8 mouse cellular contexts compared by ENCODE assay signal in the genomic region with DNA sequence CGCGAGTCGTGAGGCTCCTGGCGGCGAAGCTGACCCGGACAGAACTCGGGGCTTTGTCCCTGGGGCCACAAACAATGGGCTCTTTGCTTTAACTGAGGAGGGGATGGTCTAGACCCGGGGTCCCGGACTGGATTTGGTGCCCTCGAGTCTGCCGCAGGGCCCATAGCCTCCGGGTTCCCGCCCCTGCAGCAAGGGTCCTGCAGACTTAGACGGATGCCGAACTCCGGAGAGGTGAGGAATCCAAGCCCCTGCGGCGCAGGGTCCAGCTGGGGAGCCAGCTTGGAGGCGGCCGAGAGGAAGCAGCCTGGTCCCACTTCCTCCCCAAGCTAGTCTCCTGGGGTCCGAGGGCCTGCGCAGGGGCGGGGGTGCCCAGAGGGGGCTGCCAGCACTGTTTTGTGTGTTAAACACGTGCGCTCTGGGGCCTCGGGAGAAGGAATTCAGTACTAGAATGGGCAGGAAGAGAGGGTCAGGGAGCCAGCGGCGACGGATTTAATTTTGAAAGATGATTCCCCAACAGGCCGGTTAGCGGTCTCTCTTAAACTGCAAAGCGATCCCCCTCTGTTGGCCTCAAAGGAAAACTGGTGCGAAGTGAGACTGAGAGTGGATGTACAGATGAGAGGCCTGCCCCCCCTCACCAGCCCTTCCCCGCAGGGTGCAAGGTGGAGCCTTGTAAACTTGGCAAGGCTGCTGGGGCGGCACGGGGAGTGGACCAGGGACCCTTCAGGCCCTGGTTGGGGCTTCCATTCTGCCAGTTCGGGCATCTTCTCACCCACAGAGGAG. TPM values are rescaled to one million over a fixed set of nuclear protein-coding genes. Genes with fewer than 3 reads are reported as not detected.
A peak's percentile ranks its signal among the peaks of the same experiment; 100 is the strongest.
DNase-seq lines count a peak whose midpoint lies in the region; ATAC-seq and TF ChIP-seq lines count a peak whose summit lies in the region.

No protein-coding gene starts in this region.

- H3K27me3 ChIP-seq in testis, adult 2 months (ENCODE audit: control insufficient read depth, insufficient read depth, low read length), result no peaks in the 10 kb centered on the region
- H3K27me3 ChIP-seq in hindbrain, embryonic 10.5 days (ENCODE audit: insufficient read depth, poor library complexity, severe bottlenecking), result peaks cover 55% of the 10 kb centered on the region
- H3K27me3 ChIP-seq in lung, postnatal 0 days (replicated peaks; ENCODE audit: insufficient read depth, low read length), result peaks cover 41% of the 10 kb centered on the region

- WGBS in hindbrain, embryonic 10.5 days, result 1% methylated on average over 37 of the region's 37 CpGs
- WGBS in lung, postnatal 0 days, result 2% methylated on average over 35 of the region's 37 CpGs

- no peak overlapping the region; the same call in 1 of the 2 replicates for H3K9ac ChIP-seq in lung, postnatal 0 days (replicated peaks; ENCODE audit: low read depth)

- peak overlapping the region; percentile 80 for H3K4me3 ChIP-seq in testis, adult 2 months (ENCODE audit: control insufficient read depth, low read depth, low read length)
- H3K4me3 ChIP-seq in hindbrain, embryonic 10.5 days, result peak overlapping the region; percentile 66
- peak overlapping the region; percentile 45 for H3K4me3 ChIP-seq in lung, postnatal 0 days (ENCODE audit: low read depth, low read length)

- no peak for DNase-seq in testis, postnatal 10 days (ENCODE audit: low spot score)
- peak; percentile 69 for DNase-seq in hindbrain, embryonic 10.5 days (ENCODE audit: low spot score)
- DNase-seq in lung, postnatal 0 days (ENCODE audit: low spot score), result peak; percentile 29
- no peak for DNase-seq in thymus, postnatal 4 days
- no peak for DNase-seq in B cell, adult 2 months
- DNase-seq in left cerebral cortex, adult 9 months (ENCODE audit: low spot score in 2 of 2), result no peak
- no peak for DNase-seq in layer of hippocampus, postnatal 36 days

- TF ChIP-seq EP300 in lung, postnatal 0 days (IDR thresholded peaks at IDR 0.05), result no peak

- ATAC-seq in lung, postnatal 0 days, result peak; percentile 22; the same call in 1 of the 2 replicates

- no peaks in the 10 kb centered on the region for H3K36me3 ChIP-seq in testis, adult 2 months (ENCODE audit: control insufficient read depth, insufficient read depth, low read length)
- no peaks in the 10 kb centered on the region for H3K36me3 ChIP-seq in hindbrain, embryonic 10.5 days
- no peaks in the 10 kb centered on the region for H3K36me3 ChIP-seq in lung, postnatal 0 days (ENCODE audit: insufficient read depth, low read length)

- no peak for TF ChIP-seq CTCF in testis, adult 2 months (IDR thresholded peaks at IDR 0.05; ENCODE audit: control insufficient read depth, insufficient read depth, insufficient replicate concordance, low read depth, low read length)
- no peak for TF ChIP-seq CTCF in lung, postnatal 0 days (IDR thresholded peaks at IDR 0.05)

- peaks cover 11% of the 10 kb centered on the region for H3K4me1 ChIP-seq in testis, adult 2 months (ENCODE audit: control insufficient read depth, insufficient read depth, low read length)
- peaks cover 70% of the 10 kb centered on the region for H3K4me1 ChIP-seq in hindbrain, embryonic 10.5 days (replicated peaks)
- 0 out of 2 replicates have a peak, but pooled peaks cover 4% of the 10 kb centered on the region for H3K4me1 ChIP-seq in lung, postnatal 0 days (ENCODE audit: insufficient read depth, low read depth, low read length)

- TF ChIP-seq POLR2A in testis, adult 2 months (IDR thresholded peaks at IDR 0.05; ENCODE audit: control insufficient read depth, low read depth, low read length), result no peak

- H3K4me2 ChIP-seq in lung, postnatal 0 days (replicated peaks; ENCODE audit: low read depth, low read length), result peak overlapping the region; percentile 78

- no peaks in the 10 kb centered on the region for H3K9me3 ChIP-seq in hindbrain, embryonic 10.5 days
- H3K9me3 ChIP-seq in lung, postnatal 0 days (ENCODE audit: low read length), result no peaks in the 10 kb centered on the region

- H3K27ac ChIP-seq in testis, adult 2 months (ENCODE audit: control insufficient read depth, insufficient read depth, low read depth, low read length), result no peak overlapping the region
- peak overlapping the region; percentile 84 for H3K27ac ChIP-seq in hindbrain, embryonic 10.5 days
- H3K27ac ChIP-seq in lung, postnatal 0 days (ENCODE audit: low read length), result 0 out of 2 replicates have a peak overlapping the region, but pooled peaks have one; percentile 26

RNA-seq across cellular contexts. Expression of a gene that starts 0.8 kb away (rescaled TPM):
- 1.0 and 1.4 TPM in 2 replicates for polyA plus RNA-seq in testis, adult 2 months (2012; rRNA removed)
- 28.2 and 29.2 TPM in 2 replicates for polyA plus RNA-seq in hindbrain, embryonic 10.5 days (2016; fragmentation: Nextera tagmentation; extraction: Ambion mirVana)
- polyA plus RNA-seq in lung, postnatal 0 days (2015; fragmentation: Nextera tagmentation; extraction: Ambion mirVana), result 24.1 and 25.5 TPM in 2 replicates
- total RNA-seq in layer of hippocampus, postnatal 36 days (2021), result 1 to 10 TPM; 5.1 to 5.2 TPM

RNA-seq across cellular contexts. Expression of a gene that starts 10.9 kb away (rescaled TPM):
- 212 and 246 TPM in 2 replicates for polyA plus RNA-seq in testis, adult 2 months (2012; rRNA removed)
- 122 and 150 TPM in 2 replicates for polyA plus RNA-seq in hindbrain, embryonic 10.5 days (2016; fragmentation: Nextera tagmentation; extraction: Ambion mirVana)
- polyA plus RNA-seq in lung, postnatal 0 days (2015; fragmentation: Nextera tagmentation; extraction: Ambion mirVana), result 249 and 268 TPM in 2 replicates
- total RNA-seq in layer of hippocampus, postnatal 36 days (2021), result 100 to 1,000 TPM; 161 to 177 TPM

RNA-seq across cellular contexts. Expression of a gene that starts 29.2 kb away (rescaled TPM):
- 20.8 and 21.2 TPM in 2 replicates for polyA plus RNA-seq in testis, adult 2 months (2012; rRNA removed)
- 44.3 and 52.6 TPM in 2 replicates for polyA plus RNA-seq in hindbrain, embryonic 10.5 days (2016; fragmentation: Nextera tagmentation; extraction: Ambion mirVana)
- polyA plus RNA-seq in lung, postnatal 0 days (2015; fragmentation: Nextera tagmentation; extraction: Ambion mirVana), result 19.8 and 21.6 TPM in 2 replicates
- 10 to 100 TPM; 33.8 to 36.0 TPM for total RNA-seq in layer of hippocampus, postnatal 36 days (2021)

RNA-seq across cellular contexts. Expression of a gene that starts 31.3 kb away (rescaled TPM):
- 0.17 and 0.48 TPM in 2 replicates for polyA plus RNA-seq in testis, adult 2 months (2012; rRNA removed)
- 1.8 and 2.7 TPM in 2 replicates for polyA plus RNA-seq in hindbrain, embryonic 10.5 days (2016; fragmentation: Nextera tagmentation; extraction: Ambion mirVana)
- polyA plus RNA-seq in lung, postnatal 0 days (2015; fragmentation: Nextera tagmentation; extraction: Ambion mirVana), result 1.8 and 2.6 TPM in 2 replicates
- total RNA-seq in layer of hippocampus, postnatal 36 days (2021), result 1 to 10 TPM; 1.6 to 3.1 TPM

Comparison
In these comparisons a context has a peak if more than half of its experiments do, and no peak if none do; other contexts are left out.
1. DNase-seq: peak in hindbrain, embryonic 10.5 days (single experiment) and lung, postnatal 0 days (single experiment); none in testis, postnatal 10 days (single experiment), thymus, postnatal 4 days (single experiment), B cell, adult 2 months (0 of 2), left cerebral cortex, adult 9 months (0 of 2) and layer of hippocampus, postnatal 36 days (0 of 2).
2. RNA of a gene that starts 0.8 kb away (polyA plus RNA-seq): 28.2 to 29.2 TPM in hindbrain, embryonic 10.5 days and 24.1 to 25.5 TPM in lung, postnatal 0 days; 1.0 to 1.4 TPM in testis, adult 2 months; every median in the first group is over 10 times any median in the second.
3. Peak in every context shown above with its lines, with median percentiles within 50 percentile points of each other: H3K4me3 ChIP-seq.